Mouse (Mus musculus): Measurements from ENCODE around the gene Llcfc1. TPM values are rescaled to one million over a fixed set of nuclear protein-coding genes. Genes with fewer than 3 reads are reported as not detected.
A peak's percentile ranks its signal among the peaks of the same experiment; 100 is the strongest.

Llcfc1 gene
- polyA plus RNA-seq, 1 experiment: not detected

DNA sequence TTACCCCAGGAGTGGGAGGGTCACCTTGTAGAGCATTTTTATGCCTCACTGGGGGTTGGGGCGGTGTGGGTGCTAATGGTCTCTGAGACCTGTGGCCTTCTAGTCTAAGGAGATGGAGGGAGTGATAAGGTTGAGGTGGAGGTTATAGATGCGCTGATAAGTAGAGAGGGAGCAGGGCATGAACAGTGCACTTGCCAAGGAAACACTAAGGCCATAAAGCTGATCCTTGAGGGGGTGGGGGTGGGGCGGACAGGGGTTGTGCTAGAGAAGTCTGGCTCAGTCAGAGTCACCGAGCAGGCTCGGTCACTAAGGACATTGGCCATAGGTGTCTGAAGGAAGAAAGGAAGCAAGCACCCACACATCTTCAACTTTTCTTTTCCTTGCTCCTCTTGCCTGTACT is 2.6 kb upstream of the Llcfc1 start:
- TF ChIP-seq FOSL1 (IDR thresholded peaks at IDR 0.05; ENCODE audit: insufficient read depth, low read length, poor library complexity, severe bottlenecking) (no peak), USF1 (IDR thresholded peaks at IDR 0.05; ENCODE audit: low read depth) (no peak), MYOD1 (IDR thresholded peaks at IDR 0.05; ENCODE audit: control insufficient read depth, insufficient read length, low read depth) (no peak), CEBPB (IDR thresholded peaks at IDR 0.05; ENCODE audit: low read depth) (no peak), MYOG (IDR thresholded peaks at IDR 0.05; ENCODE audit: control insufficient read depth, extremely low read depth, insufficient read length) (no peak), CTCF (IDR thresholded peaks at IDR 0.05; ENCODE audit: control insufficient read depth, insufficient read depth, insufficient read length) (no peak), MAX (IDR thresholded peaks at IDR 0.05) (no peak)

DNA sequence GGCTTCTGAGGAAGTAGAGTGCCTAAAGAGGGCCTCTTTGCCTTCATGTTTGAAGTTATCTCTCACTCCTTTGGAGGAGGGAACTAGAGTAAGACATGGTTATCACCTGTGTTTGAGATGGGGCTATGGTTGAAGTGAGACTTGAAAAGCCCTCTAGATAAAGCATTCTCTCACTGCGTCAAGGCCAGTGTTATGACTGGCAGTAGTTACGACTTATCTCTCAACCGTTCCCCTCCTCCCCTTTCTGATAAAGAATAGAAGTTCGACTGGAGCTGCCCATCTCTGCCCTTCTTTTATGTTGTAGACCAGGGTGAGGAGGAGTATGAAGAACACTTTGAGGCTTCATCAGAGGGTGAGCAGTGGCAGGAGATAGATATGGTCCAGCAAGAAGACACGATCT is 680 bp downstream of the Llcfc1 start:
- Histone ChIP-seq H3K27me3 (ENCODE audit: control insufficient read depth, insufficient read depth, insufficient read length) (peaks cover 5% of the 10 kb centered on the region), H3K36me3 (ENCODE audit: control insufficient read depth, insufficient read depth) (no peaks in the 10 kb centered on the region), H3ac (ENCODE audit: control insufficient read depth, insufficient read length, low read depth) (no peak overlapping the region), H3K79me3 (ENCODE audit: low read depth) (no peaks in the 10 kb centered on the region), H3K79me2 (ENCODE audit: control insufficient read depth, insufficient read depth) (no peaks in the 10 kb centered on the region), H3K4me3 (ENCODE audit: insufficient read depth, poor library complexity, severe bottlenecking) (no peak overlapping the region)
- no peak for TF ChIP-seq MYOD1 (IDR thresholded peaks at IDR 0.05; ENCODE audit: control insufficient read depth, insufficient read length, low read depth)
- TF ChIP-seq MAX (IDR thresholded peaks at IDR 0.05): no peak
- no peak for TF ChIP-seq CEBPB (IDR thresholded peaks at IDR 0.05; ENCODE audit: low read depth)
- TF ChIP-seq FOSL1 (IDR thresholded peaks at IDR 0.05; ENCODE audit: insufficient read depth, low read length, poor library complexity, severe bottlenecking): no peak
- no peak for TF ChIP-seq USF1 (IDR thresholded peaks at IDR 0.05; ENCODE audit: low read depth)
- TF ChIP-seq MYOG (IDR thresholded peaks at IDR 0.05; ENCODE audit: control insufficient read depth, extremely low read depth, insufficient read length): no peak
- no peak for TF ChIP-seq CTCF (IDR thresholded peaks at IDR 0.05; ENCODE audit: control insufficient read depth, insufficient read depth, insufficient read length)

More for the DNA sequence above, 2.6 kb upstream of the Llcfc1 start:
- H3K79me3 ChIP-seq (ENCODE audit: low read depth): no peaks in the 10 kb centered on the region
- peaks cover 8% of the 10 kb centered on the region for H3K27me3 ChIP-seq (ENCODE audit: control insufficient read depth, insufficient read depth, insufficient read length)
- no peaks in the 10 kb centered on the region for H3K36me3 ChIP-seq (ENCODE audit: control insufficient read depth, insufficient read depth)
- no peak overlapping the region for H3K4me3 ChIP-seq (ENCODE audit: insufficient read depth, poor library complexity, severe bottlenecking)
- H3K79me2 ChIP-seq (ENCODE audit: control insufficient read depth, insufficient read depth): no peaks in the 10 kb centered on the region
- H3ac ChIP-seq (ENCODE audit: control insufficient read depth, insufficient read length, low read depth): no peak overlapping the region

DNA sequence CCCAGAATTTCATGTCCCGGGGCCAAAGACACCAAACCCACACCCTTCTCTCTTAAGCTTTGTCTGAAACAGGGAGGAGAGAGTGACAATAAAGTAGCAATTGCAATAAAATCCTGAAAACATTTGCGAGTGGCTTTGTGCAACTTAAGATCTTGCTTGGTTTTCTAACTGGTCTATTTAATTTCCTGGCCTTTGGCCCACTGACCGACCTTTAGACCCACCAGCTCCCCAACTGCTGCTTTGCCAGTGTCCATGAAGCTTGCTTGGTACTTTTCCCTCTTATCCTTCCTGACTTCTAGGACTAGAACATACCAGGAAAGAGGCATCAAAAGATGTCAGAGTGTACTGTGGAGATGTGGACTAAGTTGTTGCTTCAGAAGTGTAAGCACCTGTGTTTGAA is 1.4 kb downstream of the Llcfc1 start:
- H3K79me3 ChIP-seq (ENCODE audit: low read depth): no peaks in the 10 kb centered on the region
- peaks cover 5% of the 10 kb centered on the region for H3K27me3 ChIP-seq (ENCODE audit: control insufficient read depth, insufficient read depth, insufficient read length)
- TF ChIP-seq MYOG (IDR thresholded peaks at IDR 0.05; ENCODE audit: control insufficient read depth, extremely low read depth, insufficient read length): no peak
- no peaks in the 10 kb centered on the region for H3K79me2 ChIP-seq (ENCODE audit: control insufficient read depth, insufficient read depth)
- no peaks in the 10 kb centered on the region for H3K36me3 ChIP-seq (ENCODE audit: control insufficient read depth, insufficient read depth)
- H3K4me3 ChIP-seq (ENCODE audit: insufficient read depth, poor library complexity, severe bottlenecking): no peak overlapping the region
- H3ac ChIP-seq (ENCODE audit: control insufficient read depth, insufficient read length, low read depth): no peak overlapping the region

DNA sequence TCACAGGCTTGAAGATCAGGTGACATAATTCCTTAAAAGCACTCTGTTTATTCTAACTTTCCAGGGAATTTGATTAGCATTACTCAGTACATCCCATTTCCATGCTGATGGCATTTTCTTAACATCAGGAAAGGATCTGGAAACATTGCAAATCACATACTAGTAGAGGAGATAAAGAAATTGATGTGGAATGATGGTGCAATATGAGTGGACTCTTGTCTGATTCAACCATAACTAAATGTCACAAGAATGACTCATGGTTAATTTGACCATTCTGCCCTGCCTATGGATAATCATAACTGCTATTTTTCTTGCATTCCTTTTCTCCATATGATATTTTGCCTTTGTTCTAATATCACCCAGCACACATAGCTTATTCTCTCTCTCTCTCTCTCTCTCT is 8.0 kb downstream of the Llcfc1 start:
- no peaks in the 10 kb centered on the region for H3K36me3 ChIP-seq (ENCODE audit: control insufficient read depth, insufficient read depth)
- H3ac ChIP-seq (ENCODE audit: control insufficient read depth, insufficient read length, low read depth): no peak overlapping the region
- no peaks in the 10 kb centered on the region for H3K79me3 ChIP-seq (ENCODE audit: low read depth)
- H3K27me3 ChIP-seq (ENCODE audit: control insufficient read depth, insufficient read depth, insufficient read length): no peaks in the 10 kb centered on the region
- H3K79me2 ChIP-seq (ENCODE audit: control insufficient read depth, insufficient read depth): no peaks in the 10 kb centered on the region
- no peak overlapping the region for H3K4me3 ChIP-seq (ENCODE audit: insufficient read depth, poor library complexity, severe bottlenecking)
- TF ChIP-seq CEBPB (IDR thresholded peaks at IDR 0.05; ENCODE audit: low read depth): peak; percentile 92
- TF ChIP-seq FOSL1 (IDR thresholded peaks at IDR 0.05; ENCODE audit: insufficient read depth, low read length, poor library complexity, severe bottlenecking): peak; percentile 42
- TF ChIP-seq CTCF (IDR thresholded peaks at IDR 0.05; ENCODE audit: control insufficient read depth, insufficient read depth, insufficient read length): no peak
- TF ChIP-seq USF1 (IDR thresholded peaks at IDR 0.05; ENCODE audit: low read depth): peak; percentile 24
- TF ChIP-seq MAX (IDR thresholded peaks at IDR 0.05): no peak

DNA sequence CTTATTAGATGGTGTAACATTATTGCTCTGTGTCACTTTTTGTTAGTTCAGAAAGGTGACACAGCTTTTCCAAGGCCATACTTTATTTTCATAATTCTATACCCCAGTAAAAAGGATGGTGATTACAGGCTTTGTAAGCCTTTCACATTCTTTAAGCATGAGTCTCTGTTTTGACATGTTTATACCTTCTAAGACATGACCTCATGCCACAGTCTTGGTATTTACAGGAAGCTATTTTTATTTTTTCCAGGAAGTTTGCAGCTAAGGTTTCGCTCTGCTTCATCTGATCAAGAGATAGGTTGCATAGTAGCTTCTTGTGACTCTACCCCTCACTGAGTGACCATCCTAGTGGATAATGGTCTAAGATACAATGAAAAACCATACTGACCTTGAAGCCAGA is 10.2 kb downstream of the Llcfc1 start:
- Histone ChIP-seq H3K79me3 (ENCODE audit: low read depth) (no peaks in the 10 kb centered on the region), H3ac (ENCODE audit: control insufficient read depth, insufficient read length, low read depth) (no peak overlapping the region), H3K36me3 (ENCODE audit: control insufficient read depth, insufficient read depth) (no peaks in the 10 kb centered on the region), H3K4me3 (ENCODE audit: insufficient read depth, poor library complexity, severe bottlenecking) (no peak overlapping the region), H3K79me2 (ENCODE audit: control insufficient read depth, insufficient read depth) (no peaks in the 10 kb centered on the region), H3K27me3 (ENCODE audit: control insufficient read depth, insufficient read depth, insufficient read length) (no peaks in the 10 kb centered on the region)
- TF ChIP-seq MYOD1 (IDR thresholded peaks at IDR 0.05; ENCODE audit: control insufficient read depth, insufficient read length, low read depth) (no peak), FOSL1 (IDR thresholded peaks at IDR 0.05; ENCODE audit: insufficient read depth, low read length, poor library complexity, severe bottlenecking) (peak; percentile 15)

DNA sequence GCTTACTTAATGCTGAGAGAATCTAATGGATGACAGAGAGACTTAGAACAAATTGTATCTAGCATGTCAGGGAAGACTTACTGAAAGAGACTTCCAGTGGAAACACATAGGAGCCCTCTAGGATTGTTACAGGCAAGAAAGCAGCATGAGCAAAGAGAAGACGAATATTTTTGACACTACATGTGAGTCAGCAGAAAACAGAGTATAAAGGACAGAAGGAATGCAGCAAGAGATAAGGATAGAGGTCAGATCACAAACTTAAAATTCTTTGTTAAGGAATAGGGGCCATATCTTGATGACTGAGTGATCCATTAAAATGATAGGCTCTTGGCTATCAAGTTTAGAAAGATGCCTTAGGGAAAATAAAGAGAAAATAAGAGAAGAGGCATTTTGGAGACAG is 17.0 kb downstream of the Llcfc1 start:
- Histone ChIP-seq H3K27me3 (ENCODE audit: control insufficient read depth, insufficient read depth, insufficient read length) (no peaks in the 10 kb centered on the region), H3K4me3 (ENCODE audit: insufficient read depth, poor library complexity, severe bottlenecking) (no peak overlapping the region), H3ac (ENCODE audit: control insufficient read depth, insufficient read length, low read depth) (no peak overlapping the region), H3K36me3 (ENCODE audit: control insufficient read depth, insufficient read depth) (no peaks in the 10 kb centered on the region), H3K79me3 (ENCODE audit: low read depth) (no peaks in the 10 kb centered on the region), H3K79me2 (ENCODE audit: control insufficient read depth, insufficient read depth) (no peaks in the 10 kb centered on the region)
- TF ChIP-seq USF1 (IDR thresholded peaks at IDR 0.05; ENCODE audit: low read depth) (no peak), CEBPB (IDR thresholded peaks at IDR 0.05; ENCODE audit: low read depth) (no peak), FOSL1 (IDR thresholded peaks at IDR 0.05; ENCODE audit: insufficient read depth, low read length, poor library complexity, severe bottlenecking) (no peak), MAX (IDR thresholded peaks at IDR 0.05) (no peak), MYOG (IDR thresholded peaks at IDR 0.05; ENCODE audit: control insufficient read depth, extremely low read depth, insufficient read length) (no peak), MYOD1 (IDR thresholded peaks at IDR 0.05; ENCODE audit: control insufficient read depth, insufficient read length, low read depth) (no peak), CTCF (IDR thresholded peaks at IDR 0.05; ENCODE audit: control insufficient read depth, insufficient read depth, insufficient read length) (no peak)

All from C2C12 (cell line).